Mouse (Mus musculus) midbrain, embryonic 11.5 days (tissue): ENCODE data around the gene Sf3b2. TPM values are rescaled to one million over a fixed set of nuclear protein-coding genes. Genes with fewer than 3 reads are reported as not detected.
A peak's percentile ranks its signal among the peaks of the same experiment; 100 is the strongest.

Experiments
- ATAC-seq: fragments of 200-750 bp; cut with Nextera tagmentation; 2 replicates; pipeline ENCODE4 v1.8.0; 2017; ENCODE audit warnings: moderate TSS enrichment, moderate library complexity; ENCODE audit not compliant: low FRiP score
- DNase-seq: peaks from one replicate; pipeline ENCODE4 v3.0.0; 2015; ENCODE audit warnings: low spot score; ENCODE audit errors: missing footprints
- H3K27ac ChIP-seq: fragments of 300-500 bp; sonication (generic); 2 replicates; pipeline ENCODE4 v1.5.1; 2014; ENCODE audit warnings: low read depth, low read length
- H3K27me3 ChIP-seq: fragments of 300-500 bp; sonication (generic); 2 replicates; pipeline ENCODE4 v1.6.1; 2014; ENCODE audit warnings: mild to moderate bottlenecking, low read length, moderate library complexity, mixed read lengths; ENCODE audit not compliant: control insufficient read depth, insufficient read depth
- H3K36me3 ChIP-seq: fragments of 300-500 bp; sonication (generic); 2 replicates; pipeline ENCODE4 v1.6.1; 2014; ENCODE audit warnings: mild to moderate bottlenecking, low read length, moderate library complexity, mixed read lengths; ENCODE audit not compliant: control insufficient read depth, insufficient read depth
- H3K4me1 ChIP-seq: fragments of 300-500 bp; sonication (generic); 2 replicates; pipeline ENCODE4 v1.6.1; 2014; ENCODE audit warnings: low read length; ENCODE audit not compliant: control insufficient read depth, insufficient read depth
- H3K4me2 ChIP-seq: fragments of 300-500 bp; sonication (generic); 2 replicates; pipeline ENCODE4 v1.6.1; 2014; ENCODE audit warnings: mild to moderate bottlenecking, moderate library complexity
- H3K4me3 ChIP-seq: fragments of 300-500 bp; sonication (generic); 2 replicates; pipeline ENCODE4 v1.5.1; 2014; ENCODE audit warnings: low read depth, low read length
- H3K9ac ChIP-seq: fragments of 300-500 bp; sonication (generic); 2 replicates; pipeline ENCODE4 v1.6.1; 2014; ENCODE audit warnings: low read length
- H3K9me3 ChIP-seq: fragments of 300-500 bp; sonication (generic); 2 replicates; pipeline ENCODE4 v1.6.1; 2016; ENCODE audit warnings: low read length; ENCODE audit not compliant: control insufficient read depth
- WGBS: fragments of 180-500 bp; shearing (Covaris S2); extraction: QIAGEN DNeasy Blood & Tissue Kit; methylation state at CpG from one replicate; pipeline ENCODE4 v1.1.7; 2014; 5-methylcytosine and 5-hydroxymethylcytosine counted together
- polyA plus RNA-seq: library from polyadenylated mRNA; unstranded; fragments of >200 nt; fragmentation: Nextera tagmentation; extraction: Ambion mirVana; gene quantifications from 2 replicates; pipeline ENCODE4 v1.2.1, GENCODE M21; 2014

Gene Sf3b2
- polyA plus RNA-seq, result 377 and 399 TPM in 2 replicates

GRCm38 (mm10) chr19:5294972-5295735, at the start of gene Sf3b2:
Gene Sf3b2 (minus strand): TSS chr19:5295455.
- Histone ChIP-seq H3K36me3 (peaks cover 22% of the 10 kb centered on the region), H3K4me3 (peak within 1 kb of the TSS; percentile 60), H3K27ac (peak within 1 kb of the TSS; percentile 72; the same call in 1 of the 2 replicates), H3K4me2 (peak within 1 kb of the TSS; percentile 70), H3K27me3 (no peaks in the 10 kb centered on the region), H3K4me1 (peaks cover 19% of the 10 kb centered on the region), H3K9ac (peak within 1 kb of the TSS; percentile 82), H3K9me3 (no peaks in the 10 kb centered on the region)
- WGBS, result under 1% methylated on average over 46 of the region's 46 CpGs
- ATAC-seq, result peak; percentile 95
- DNase-seq, result peak; percentile 99

GRCm38 (mm10) chr19:5341360-5341759, 46.1 kb upstream of the Sf3b2 start:
- DNase-seq (no peak), ATAC-seq (no peak)
- Histone ChIP-seq H3K9me3 (no peaks in the 10 kb centered on the region), H3K9ac (no peak overlapping the region), H3K36me3 (no peaks in the 10 kb centered on the region), H3K27me3 (no peaks in the 10 kb centered on the region; the same call in 1 of the 2 replicates), H3K4me3 (no peak overlapping the region), H3K27ac (no peak overlapping the region), H3K4me2 (no peak overlapping the region), H3K4me1 (no peaks in the 10 kb centered on the region)
- 89% methylated on average over 7 of the region's 7 CpGs for WGBS

- Histone ChIP-seq H3K9ac (no peak overlapping the region), H3K4me3 (no peak overlapping the region), H3K9me3 (no peaks in the 10 kb centered on the region), H3K36me3 (no peaks in the 10 kb centered on the region), H3K27me3 (no peaks in the 10 kb centered on the region; the same call in 1 of the 2 replicates), H3K4me2 (no peak overlapping the region), H3K4me1 (no peaks in the 10 kb centered on the region), H3K27ac (no peak overlapping the region)
- 22% methylated on average over 5 of the region's 5 CpGs for WGBS
- DNase-seq (peak; percentile 94), ATAC-seq (no peak)
Observed at GRCm38 (mm10) chr19:5337975-5338374, 42.7 kb upstream of the Sf3b2 start.

GRCm38 (mm10) chr19:5335441-5335840, 40.2 kb upstream of the Sf3b2 start, which contains the start of gene Catsper1:
Gene Catsper1 (plus strand): TSS chr19:5335741.
- WGBS, result 86% methylated on average over 6 of the region's 6 CpGs
- no peaks in the 10 kb centered on the region for H3K4me1 ChIP-seq
- no peak for DNase-seq

GRCm38 (mm10) chr19:5334741-5335140, 39.5 kb upstream of the Sf3b2 start:
- Histone ChIP-seq H3K36me3 (no peaks in the 10 kb centered on the region), H3K4me2 (no peak overlapping the region), H3K9ac (no peak overlapping the region), H3K9me3 (no peaks in the 10 kb centered on the region), H3K27me3 (no peaks in the 10 kb centered on the region), H3K4me3 (no peak overlapping the region), H3K4me1 (no peaks in the 10 kb centered on the region), H3K27ac (no peak overlapping the region)
- DNase-seq, result no peak
- 85% methylated on average over 5 of the region's 5 CpGs for WGBS
- ATAC-seq, result no peak

More at GRCm38 (mm10) chr19:5335441-5335840, 40.2 kb upstream of the Sf3b2 start, which contains the start of gene Catsper1:
- Histone ChIP-seq H3K4me3 (no peak within 1 kb of the TSS), H3K36me3 (no peaks in the 10 kb centered on the region), H3K9me3 (no peaks in the 10 kb centered on the region), H3K9ac (no peak within 1 kb of the TSS), H3K27me3 (no peaks in the 10 kb centered on the region), H3K4me2 (no peak within 1 kb of the TSS), H3K27ac (no peak within 1 kb of the TSS)
- ATAC-seq, result no peak

- Histone ChIP-seq H3K4me3 (no peak overlapping the region), H3K4me2 (no peak overlapping the region), H3K9ac (no peak overlapping the region), H3K27me3 (no peaks in the 10 kb centered on the region), H3K27ac (no peak overlapping the region), H3K36me3 (no peaks in the 10 kb centered on the region), H3K4me1 (no peaks in the 10 kb centered on the region), H3K9me3 (no peaks in the 10 kb centered on the region)
- 77% methylated on average over 19 of the region's 19 CpGs for WGBS
- ATAC-seq, result no peak
- no peak for DNase-seq
Observed at GRCm38 (mm10) chr19:5327970-5328369, 32.7 kb upstream of the Sf3b2 start.

GRCm38 (mm10) chr19:5323801-5324200, 28.5 kb upstream of the Sf3b2 start:
- H3K36me3 ChIP-seq, result no peaks in the 10 kb centered on the region
- no peak overlapping the region for H3K4me3 ChIP-seq
- no peak for ATAC-seq
- whole genome bisulfite sequencing, result 57% methylated on average over 17 of the region's 17 CpGs
- H3K27ac ChIP-seq, result no peak overlapping the region
- H3K9me3 ChIP-seq, result no peaks in the 10 kb centered on the region
- no peaks in the 10 kb centered on the region for H3K27me3 ChIP-seq
- no peaks in the 10 kb centered on the region for H3K4me1 ChIP-seq
- DNase-seq, result no peak
- no peak overlapping the region for H3K9ac ChIP-seq
- no peak overlapping the region for H3K4me2 ChIP-seq

- no peaks in the 10 kb centered on the region for H3K4me1 ChIP-seq
- 88% methylated on average over 8 of the region's 8 CpGs for WGBS
- H3K27ac ChIP-seq, result no peak overlapping the region
- no peaks in the 10 kb centered on the region; the same call in 1 of the 2 replicates for H3K9me3 ChIP-seq
- no peaks in the 10 kb centered on the region for H3K27me3 ChIP-seq
- H3K4me2 ChIP-seq, result no peak overlapping the region
- no peaks in the 10 kb centered on the region for H3K36me3 ChIP-seq
- ATAC-seq (no peak), DNase-seq (peak; percentile 31)
- H3K9ac ChIP-seq, result no peak overlapping the region
- H3K4me3 ChIP-seq, result no peak overlapping the region
Observed at GRCm38 (mm10) chr19:5313189-5313588, 17.9 kb upstream of the Sf3b2 start.

- Histone ChIP-seq H3K4me1 (no peaks in the 10 kb centered on the region), H3K36me3 (peaks cover 10% of the 10 kb centered on the region), H3K9ac (no peak overlapping the region), H3K27ac (no peak overlapping the region), H3K4me3 (no peak overlapping the region), H3K27me3 (peaks cover 5% of the 10 kb centered on the region; the same call in 1 of the 2 replicates), H3K4me2 (no peak overlapping the region), H3K9me3 (no peaks in the 10 kb centered on the region; the same call in 1 of the 2 replicates)
- ATAC-seq (no peak), DNase-seq (no peak)
- WGBS, result 85% methylated on average over 7 of the region's 7 CpGs
Observed at GRCm38 (mm10) chr19:5309025-5309424, 13.8 kb upstream of the Sf3b2 start.
